Mouse (Mus musculus) c-Kit-positive CD71-negative TER-119-negative erythroid progenitor cells, embryonic 14.5 days (primary cell): Measurements from ENCODE around the gene Gm47995.
"Not testable (repeated sequence)": the region's sequence is repeated elsewhere in the genome, so short reads cannot be mapped to it uniquely, and the experiment has no call there.

Experiments
- DNase-seq: peaks from one replicate; pipeline ENCODE4 v3.0.0-alpha.2; 2013; ENCODE audit warnings: low read depth

Gm47995 gene

GRCm38 (mm10) chr1:151198120-151198519 is at the start of gene Gm47995:
TSS of gene Gm47995 (plus strand) at chr1:151198448.
- not testable (repeated sequence) for DNase-seq

DNA sequence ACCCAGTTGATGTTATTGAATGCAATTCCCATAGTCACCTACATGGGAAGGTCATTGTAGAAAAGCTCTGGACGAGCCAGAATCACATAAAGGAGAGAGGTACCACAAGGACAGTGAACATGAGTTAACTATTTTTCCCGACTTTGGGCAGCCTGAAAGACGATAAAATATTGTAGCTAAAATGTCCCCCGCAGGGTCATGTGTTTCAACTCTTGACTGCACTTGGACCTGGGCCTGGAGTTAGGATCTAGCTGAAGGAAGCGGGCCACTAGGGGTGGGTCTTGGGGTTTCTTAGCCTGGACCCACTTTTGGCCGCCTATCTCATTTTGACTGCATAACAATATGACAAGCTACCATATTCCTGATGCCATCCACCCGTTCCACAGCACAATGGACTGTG is 48.0 kb upstream of the Gm47995 start:
- no peak for DNase-seq

- DNase-seq = no peak
Observed at GRCm38 (mm10) chr1:151151089-151151488, 47.2 kb upstream of the Gm47995 start.

DNA sequence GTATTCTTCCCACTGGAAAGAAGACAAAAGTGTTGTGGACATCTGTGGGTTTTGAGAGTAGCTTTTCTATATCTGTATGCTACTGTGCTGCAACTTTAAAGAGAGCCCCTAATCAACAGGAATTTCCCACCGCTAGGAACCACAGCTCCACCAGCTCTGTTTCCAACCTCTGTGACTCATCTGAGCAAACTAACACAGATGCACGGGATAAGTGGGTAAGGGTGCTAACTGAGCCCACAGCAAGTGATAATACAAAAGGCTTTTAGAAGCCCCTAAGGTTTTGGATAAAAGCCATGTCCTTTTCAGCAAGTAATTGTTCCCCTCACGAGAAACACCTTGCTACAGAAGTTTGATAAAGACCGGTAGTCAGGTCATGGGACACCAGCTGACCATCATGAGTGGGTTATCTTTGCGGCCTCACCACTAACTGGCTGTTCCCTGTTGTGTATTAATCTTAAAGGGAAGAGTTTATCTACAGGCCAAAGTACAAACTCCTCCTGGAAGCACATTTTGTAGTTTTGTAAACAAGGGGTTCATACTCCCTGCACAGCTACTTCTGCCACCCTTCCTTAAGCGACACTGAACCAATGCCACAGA is 45.1 kb upstream of the Gm47995 start:
- DNase-seq = no peak

- DNase-seq = not testable (repeated sequence)
Observed at GRCm38 (mm10) chr1:151154131-151154530, 44.1 kb upstream of the Gm47995 start.

- no peak for DNase-seq
Observed at GRCm38 (mm10) chr1:151156129-151156528, 42.1 kb upstream of the Gm47995 start.

- DNase-seq = no peak
Observed at GRCm38 (mm10) chr1:151156777-151157632, 41.2 kb upstream of the Gm47995 start.

- no peak for DNase-seq
Observed at GRCm38 (mm10) chr1:151157963-151158856, 40.0 kb upstream of the Gm47995 start.

DNA sequence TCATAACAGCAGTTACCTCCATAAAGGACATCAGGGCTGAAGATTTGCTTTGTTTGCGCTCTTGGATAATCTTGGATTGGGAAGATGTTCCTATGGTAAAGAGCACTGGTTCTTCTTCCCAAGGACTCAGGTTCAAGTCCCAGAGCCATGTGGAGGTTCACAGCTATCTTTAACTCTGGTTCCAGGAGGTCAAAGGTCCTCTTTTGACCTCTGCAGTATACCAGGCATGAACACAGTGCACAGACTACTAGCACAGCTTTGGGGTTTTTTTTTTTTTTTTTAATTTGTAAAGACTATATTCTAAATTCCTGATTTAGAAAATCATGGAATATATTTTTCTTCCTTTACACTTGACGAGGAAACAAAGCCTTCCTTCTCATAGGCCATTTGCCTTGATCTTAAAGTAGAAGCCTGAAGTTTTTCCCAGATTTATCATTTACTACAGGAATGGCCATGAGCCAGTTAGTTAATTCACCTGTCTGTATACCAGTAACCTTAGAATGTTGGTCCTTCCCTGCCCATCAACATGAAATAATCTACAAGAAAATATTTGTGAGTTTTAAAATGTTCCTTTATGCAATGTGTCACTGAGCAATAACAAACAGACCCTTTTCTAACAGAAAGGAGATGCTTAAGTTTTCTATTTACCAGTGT is 39.3 kb upstream of the Gm47995 start:
- no peak for DNase-seq

DNA sequence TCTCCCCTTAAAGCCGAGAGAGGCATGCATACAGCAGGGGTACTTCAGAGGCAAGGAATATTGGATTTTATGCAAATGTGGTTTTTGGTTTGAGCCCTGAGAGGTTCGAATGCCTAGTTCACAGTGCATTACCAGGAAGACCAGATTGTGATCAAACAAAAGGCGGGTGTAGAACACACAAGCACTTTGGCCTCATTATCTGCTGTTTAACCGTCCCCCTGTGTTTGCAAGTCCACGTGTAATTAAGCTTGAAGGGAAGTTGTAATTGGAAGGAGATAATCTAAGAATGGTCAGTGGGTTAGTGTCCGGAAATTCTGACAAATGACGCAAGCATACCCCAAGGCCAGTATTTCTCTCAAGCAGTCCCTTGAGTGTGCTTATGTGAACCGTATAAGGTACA is 32.2 kb upstream of the Gm47995 start:
- no peak for DNase-seq

- no peak for DNase-seq
Observed at GRCm38 (mm10) chr1:151167297-151168047, 30.8 kb upstream of the Gm47995 start.

- no peak for DNase-seq
Observed at GRCm38 (mm10) chr1:151168637-151169036, 29.6 kb upstream of the Gm47995 start.

- DNase-seq = no peak
Observed at GRCm38 (mm10) chr1:151171572-151172461, 26.4 kb upstream of the Gm47995 start.

DNA sequence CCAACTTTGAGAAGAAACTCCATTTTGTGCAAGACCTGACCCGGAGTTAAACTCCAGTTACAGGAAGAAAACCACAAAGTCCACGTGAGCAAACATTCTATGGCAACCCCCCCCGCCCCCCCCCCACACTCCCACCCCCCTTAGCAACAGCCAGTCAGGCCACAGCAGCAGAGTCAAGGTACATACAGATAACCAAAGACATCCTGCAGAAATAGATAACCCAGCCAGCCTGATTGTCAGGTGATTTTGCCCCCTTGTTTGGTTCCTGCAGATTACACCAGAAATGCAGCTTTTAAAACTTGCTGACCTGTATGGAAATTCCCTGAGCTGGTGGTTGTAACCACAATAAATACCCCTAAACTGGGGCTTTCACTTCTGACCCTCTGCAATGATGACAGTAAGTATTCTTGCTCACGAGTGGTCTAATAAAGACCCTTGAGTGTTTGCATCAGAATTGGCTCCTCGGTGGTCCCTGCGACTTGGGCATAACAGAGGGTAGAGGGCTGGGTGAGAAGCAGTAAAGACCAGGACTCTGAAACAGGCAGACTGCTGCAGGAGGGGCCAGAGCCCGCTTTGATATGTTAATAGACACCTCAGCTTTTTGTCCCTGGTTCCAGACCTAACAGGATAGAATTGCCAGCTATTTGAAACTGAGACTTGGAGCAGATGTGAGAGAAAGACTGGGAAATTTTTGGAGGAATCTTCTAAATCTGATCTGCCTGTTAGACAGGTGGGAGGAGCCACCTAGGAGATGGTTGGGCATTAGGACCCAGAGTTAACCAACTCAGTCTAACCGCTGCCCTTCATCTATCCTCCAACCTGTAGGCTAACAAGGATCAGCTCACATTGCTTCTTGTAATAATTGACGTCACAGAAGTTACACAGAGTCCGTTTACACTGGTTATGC is 21.0 kb upstream of the Gm47995 start:
- peak; percentile 34 for DNase-seq

- DNase-seq = no peak
Observed at GRCm38 (mm10) chr1:151177937-151178271, 20.3 kb upstream of the Gm47995 start.

- no peak for DNase-seq
Observed at GRCm38 (mm10) chr1:151178505-151179083, 19.7 kb upstream of the Gm47995 start.

GRCm38 (mm10) chr1:151180167-151180566 is 18.1 kb upstream of the Gm47995 start:
- DNase-seq = no peak

GRCm38 (mm10) chr1:151182266-151182665 is 16.0 kb upstream of the Gm47995 start, which contains the start of gene Gm47985:
TSS of gene Gm47985 (plus strand) at chr1:151182537.
- DNase-seq = not testable (repeated sequence)

GRCm38 (mm10) chr1:151186186-151186585 is 12.1 kb upstream of the Gm47995 start:
- DNase-seq = not testable (repeated sequence)
